Mouse (Mus musculus): ENCODE measurements around the gene Tubg2. TPM values are rescaled to one million over a fixed set of nuclear protein-coding genes. Genes with fewer than 3 reads are reported as not detected.

Tubg2 gene
- 0.12 and 0.20 TPM in 2 replicates for polyA plus RNA-seq (2012; rRNA removed)

GRCm38 (mm10) chr11:101155728-101156371 lies at the start of gene Tubg2:
Gene Tubg2, plus strand, starts transcription at chr11:101155907.

GRCm38 (mm10) chr11:101119761-101120544 lies 35.8 kb upstream of the Tubg2 start, which contains the start of the genes Retreg3 and Tubg1:
Gene Retreg3, minus strand, starts transcription at chr11:101119893.
Gene Tubg1, plus strand, starts transcription at chr11:101119938.

GRCm38 (mm10) chr11:101170354-101170810 lies 14.7 kb downstream of the Tubg2 start, which contains the start of gene Cntnap1:
Gene Cntnap1, plus strand, starts transcription at chr11:101170523.

GRCm38 (mm10) chr11:101170811-101171610 lies 15.3 kb downstream of the Tubg2 start, which contains the start of gene Plekhh3:
Gene Plekhh3, minus strand, starts transcription at chr11:101171351.

DNA sequence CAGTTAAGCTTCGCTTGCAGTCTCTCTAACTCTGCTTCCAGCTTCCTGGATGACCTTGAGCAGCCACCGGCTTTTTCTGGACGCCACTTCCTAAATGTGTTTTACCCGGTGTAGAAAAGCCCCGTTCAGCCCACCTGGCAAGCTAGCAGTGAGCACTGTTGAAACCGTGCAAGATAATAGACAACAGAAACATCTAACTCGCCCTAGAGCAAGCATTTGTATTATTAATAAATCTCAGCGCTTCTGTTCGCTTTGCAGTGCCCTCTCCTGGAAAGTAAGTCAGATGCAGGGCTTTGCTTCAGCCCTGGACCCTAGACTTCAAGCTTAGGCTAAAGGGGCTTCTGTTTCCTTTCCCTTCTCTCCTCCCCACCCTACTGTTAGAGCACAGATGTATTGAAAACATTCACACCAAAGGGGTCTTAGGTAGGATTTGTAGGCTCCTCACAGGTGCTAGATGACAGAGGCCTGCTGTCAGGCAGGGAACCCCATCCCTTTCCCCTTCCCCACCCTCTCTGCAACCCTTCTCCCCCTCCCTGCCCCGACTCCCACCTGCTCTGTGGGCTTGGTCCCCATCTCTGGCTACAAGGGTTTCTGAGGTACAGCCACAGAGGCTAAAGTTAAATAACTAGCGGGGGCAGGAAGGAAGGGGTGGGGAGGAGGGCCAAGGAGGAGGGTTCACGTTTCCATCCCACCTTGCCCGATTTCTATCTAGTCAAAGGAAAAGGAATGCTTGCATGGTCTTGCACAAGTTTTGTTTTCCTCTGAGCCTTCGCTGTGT lies 19.3 kb downstream of the Tubg2 start, which contains the start of gene Ccr10:
Gene Ccr10, minus strand, starts transcription at position 593 of the 778 bp plus-strand sequence.

Other genes with a start within 250 kb of the Tubg2 start
- 33.5 and 39.3 TPM in 2 replicates for gene Stat3, start 216.4 kb upstream of the Tubg2 start, polyA plus RNA-seq (2012; rRNA removed)
- 14.0 and 15.8 TPM in 2 replicates for gene Cavin1, start 185.0 kb upstream of the Tubg2 start, polyA plus RNA-seq (2012; rRNA removed)
- gene Atp6v0a1, start 146.5 kb upstream of the Tubg2 start, polyA plus RNA-seq (2012; rRNA removed) = 20.6 and 24.1 TPM in 2 replicates
- 9.4 and 9.9 TPM in 2 replicates for gene Naglu, start 85.9 kb upstream of the Tubg2 start, polyA plus RNA-seq (2012; rRNA removed)
- 0.35 and 0.42 TPM in 2 replicates for gene Hsd17b1, start 77.5 kb upstream of the Tubg2 start, polyA plus RNA-seq (2012; rRNA removed)
- gene Coasy, start 73.3 kb upstream of the Tubg2 start, polyA plus RNA-seq (2012; rRNA removed) = 30.0 and 30.3 TPM in 2 replicates
- gene Mlx, start 68.6 kb upstream of the Tubg2 start, polyA plus RNA-seq (2012; rRNA removed) = 19.0 and 21.5 TPM in 2 replicates
- gene Psmc3ip, start 60.5 kb upstream of the Tubg2 start, polyA plus RNA-seq (2012; rRNA removed) = 7.1 and 7.6 TPM in 2 replicates
- gene Retreg3, start 36.0 kb upstream of the Tubg2 start, polyA plus RNA-seq (2012; rRNA removed) = 23.5 and 24.3 TPM in 2 replicates
- gene Tubg1, start 36.0 kb upstream of the Tubg2 start, polyA plus RNA-seq (2012; rRNA removed) = 6.0 and 6.3 TPM in 2 replicates
- gene Cntnap1, start 14.6 kb downstream of the Tubg2 start, polyA plus RNA-seq (2012; rRNA removed) = 0.21 and 0.28 TPM in 2 replicates
- 2.0 and 2.4 TPM in 2 replicates for gene Plekhh3, start 15.4 kb downstream of the Tubg2 start, polyA plus RNA-seq (2012; rRNA removed)
- 0.04 and 0.05 TPM in 2 replicates for gene Ccr10, start 19.5 kb downstream of the Tubg2 start, polyA plus RNA-seq (2012; rRNA removed)
- 9.2 and 11.0 TPM in 2 replicates for gene Ezh1, start 70.6 kb downstream of the Tubg2 start, polyA plus RNA-seq (2012; rRNA removed)
- 26.7 and 28.2 TPM in 2 replicates for gene Ramp2, start 90.1 kb downstream of the Tubg2 start, polyA plus RNA-seq (2012; rRNA removed)
- 33.1 and 34.1 TPM in 2 replicates for gene Vps25, start 97.8 kb downstream of the Tubg2 start, polyA plus RNA-seq (2012; rRNA removed)
- 1.9 and 2.9 TPM in 2 replicates for gene Wnk4, start 104.7 kb downstream of the Tubg2 start, polyA plus RNA-seq (2012; rRNA removed)
- 0.25 and 0.51 TPM in 2 replicates for gene Cntd1, start 123.1 kb downstream of the Tubg2 start, polyA plus RNA-seq (2012; rRNA removed)
- gene Coa3, start 123.2 kb downstream of the Tubg2 start, polyA plus RNA-seq (2012; rRNA removed) = 47.0 and 49.6 TPM in 2 replicates
- 49.6 and 53.3 TPM in 2 replicates for gene Becn1, start 146.4 kb downstream of the Tubg2 start, polyA plus RNA-seq (2012; rRNA removed)
- gene Psme3, start 160.3 kb downstream of the Tubg2 start, polyA plus RNA-seq (2012; rRNA removed) = 75.2 and 83.4 TPM in 2 replicates
- 3.0 and 3.2 TPM in 2 replicates for gene Aoc2, start 169.2 kb downstream of the Tubg2 start, polyA plus RNA-seq (2012; rRNA removed)
- 0.20 and 0.29 TPM in 2 replicates for gene Aoc3, start 174.7 kb downstream of the Tubg2 start, polyA plus RNA-seq (2012; rRNA removed)
- 41.2 and 49.0 TPM in 2 replicates for gene G6pc, start 211.7 kb downstream of the Tubg2 start, polyA plus RNA-seq (2012; rRNA removed)

Measured in liver, embryonic 18 days (tissue).